8 mouse cellular contexts compared by ENCODE assay signal in the genomic region with DNA sequence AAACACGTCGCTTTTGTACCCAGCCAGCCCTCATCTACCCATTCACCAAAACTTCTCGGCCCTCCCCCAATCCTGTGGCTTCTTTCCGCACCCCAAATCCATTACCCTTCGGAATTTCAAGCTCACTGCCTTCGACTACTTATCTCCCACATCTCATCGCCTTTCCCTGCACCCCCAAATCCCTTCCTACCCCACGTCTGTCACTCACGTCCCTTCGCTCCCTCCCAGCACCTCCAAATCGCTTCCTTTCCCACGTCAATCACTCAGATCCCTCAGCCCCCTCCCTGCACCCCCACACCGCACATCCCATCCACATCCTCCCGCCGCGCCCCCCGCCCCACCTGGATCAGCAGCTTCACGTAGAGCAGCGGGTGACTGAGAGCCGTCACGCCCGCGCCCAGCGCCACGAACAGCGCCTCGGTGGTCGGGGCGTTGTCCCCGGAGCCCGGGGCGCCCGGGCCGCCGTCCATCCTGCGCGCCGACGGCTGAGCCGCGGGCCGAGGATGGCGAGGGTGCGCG. TPM values are rescaled to one million over a fixed set of nuclear protein-coding genes. Genes with fewer than 3 reads are reported as not detected.
DNase-seq lines count a peak whose midpoint lies in the region; ATAC-seq and TF ChIP-seq lines count a peak whose summit lies in the region.

No protein-coding gene starts in this region.

- peak; percentile 62 for DNase-seq in retina, postnatal 1 day
- DNase-seq in retina, embryonic 14.5 days (ENCODE audit: low spot score) = no peak
- DNase-seq in brain, embryonic 14.5 days (ENCODE audit: low read depth) = peak; percentile 71
- peak; percentile 46 for DNase-seq in limb, embryonic 11.5 days (ENCODE audit: low spot score)
- DNase-seq in midbrain, postnatal 0 days (ENCODE audit: low spot score) = no peak
- DNase-seq in frontal cortex, postnatal 36 days (ENCODE audit: low spot score in 2 of 2) = no peak
- DNase-seq in left cerebral cortex, adult 9 months (ENCODE audit: low spot score in 2 of 2) = no peak

- peak overlapping the region; percentile 96 for H3K27ac ChIP-seq in forebrain, embryonic 15.5 days (replicated peaks)
- H3K27ac ChIP-seq in limb, embryonic 11.5 days (replicated peaks; ENCODE audit: low read depth, low read length) = peak overlapping the region; percentile 82
- peak overlapping the region; percentile 91 for H3K27ac ChIP-seq in midbrain, postnatal 0 days (ENCODE audit: low read depth, low read length)

- TF ChIP-seq CTCF in brain, embryonic 14.5 days (IDR thresholded peaks at IDR 0.05; ENCODE audit: borderline replicate concordance, extremely low read depth, insufficient read depth, insufficient read length) = no peak
- TF ChIP-seq CTCF in midbrain, postnatal 0 days (IDR thresholded peaks at IDR 0.05) = no peak

- H3K9ac ChIP-seq in forebrain, embryonic 15.5 days (replicated peaks) = peak overlapping the region; percentile 98
- peak overlapping the region; percentile 74 for H3K9ac ChIP-seq in limb, embryonic 11.5 days (ENCODE audit: low read length)
- peak overlapping the region; percentile 94 for H3K9ac ChIP-seq in midbrain, postnatal 0 days (replicated peaks; ENCODE audit: low read length, poor library complexity, severe bottlenecking)

- ATAC-seq in forebrain, embryonic 15.5 days (replicated peaks) = peak; percentile 39
- ATAC-seq in limb, embryonic 11.5 days (ENCODE audit: insufficient number of reproducible peaks, low FRiP score, low TSS enrichment, low read depth) = peak; percentile 7; the same call in 1 of the 2 replicates
- ATAC-seq in midbrain, postnatal 0 days (ENCODE audit: low FRiP score) = peak; percentile 62

- H3K36me3 ChIP-seq in forebrain, embryonic 15.5 days = peaks cover 21% of the 10 kb centered on the region
- peaks cover 3% of the 10 kb centered on the region; the same call in 1 of the 2 replicates for H3K36me3 ChIP-seq in limb, embryonic 11.5 days (ENCODE audit: control insufficient read depth, insufficient read depth, low read length)
- peaks cover 5% of the 10 kb centered on the region; the same call in 1 of the 2 replicates for H3K36me3 ChIP-seq in midbrain, postnatal 0 days (ENCODE audit: insufficient read depth, low read length)

- no peaks in the 10 kb centered on the region for H3K9me3 ChIP-seq in forebrain, embryonic 15.5 days
- no peaks in the 10 kb centered on the region for H3K9me3 ChIP-seq in limb, embryonic 11.5 days (ENCODE audit: control insufficient read depth, low read length)
- H3K9me3 ChIP-seq in midbrain, postnatal 0 days (ENCODE audit: low read length) = no peaks in the 10 kb centered on the region

- no peaks in the 10 kb centered on the region for H3K27me3 ChIP-seq in forebrain, embryonic 15.5 days
- H3K27me3 ChIP-seq in limb, embryonic 11.5 days (ENCODE audit: control insufficient read depth, insufficient read depth, low read length) = no peaks in the 10 kb centered on the region
- H3K27me3 ChIP-seq in midbrain, postnatal 0 days (ENCODE audit: insufficient read depth, low read length) = no peaks in the 10 kb centered on the region

- H3K4me1 ChIP-seq in forebrain, embryonic 15.5 days = peaks cover 30% of the 10 kb centered on the region
- peaks cover 18% of the 10 kb centered on the region for H3K4me1 ChIP-seq in limb, embryonic 11.5 days (ENCODE audit: control insufficient read depth, insufficient read depth, low read length)
- peaks cover 9% of the 10 kb centered on the region for H3K4me1 ChIP-seq in midbrain, postnatal 0 days (ENCODE audit: insufficient read depth, low read length)

- H3K4me3 ChIP-seq in forebrain, embryonic 15.5 days = peak overlapping the region; percentile 97
- peak overlapping the region; percentile 61 for H3K4me3 ChIP-seq in limb, embryonic 11.5 days (ENCODE audit: low read depth, low read length)
- peak overlapping the region; percentile 85 for H3K4me3 ChIP-seq in midbrain, postnatal 0 days (ENCODE audit: low read depth, low read length)

- under 1% methylated on average over 39 of the region's 45 CpGs for WGBS in forebrain, embryonic 15.5 days
- under 1% methylated on average over 45 of the region's 45 CpGs for WGBS in limb, embryonic 11.5 days
- under 1% methylated on average over 45 of the region's 45 CpGs for WGBS in midbrain, postnatal 0 days

- no peak for TF ChIP-seq POLR2A in brain, embryonic 14.5 days (IDR thresholded peaks at IDR 0.05; ENCODE audit: borderline replicate concordance, extremely low read depth, insufficient read depth, insufficient read length, poor library complexity, severe bottlenecking)

- H3K4me2 ChIP-seq in forebrain, embryonic 15.5 days (replicated peaks) = peak overlapping the region; percentile 70
- peak overlapping the region; percentile 68 for H3K4me2 ChIP-seq in limb, embryonic 11.5 days (ENCODE audit: low read depth, severe bottlenecking)
- peak overlapping the region; percentile 61 for H3K4me2 ChIP-seq in midbrain, postnatal 0 days (ENCODE audit: low read depth, low read length, poor library complexity, severe bottlenecking)

RNA-seq across cellular contexts. Expression of gene Mtch1, which starts 0.5 kb away (rescaled TPM):
- 698 and 767 TPM in 2 replicates for polyA plus RNA-seq in brain, embryonic 14.5 days (2012; rRNA removed)
- polyA plus RNA-seq in forebrain, embryonic 15.5 days (2015; fragmentation: Nextera tagmentation; extraction: Ambion mirVana) = 432 and 464 TPM in 2 replicates
- 318 and 321 TPM in 2 replicates for polyA plus RNA-seq in limb, embryonic 11.5 days (2014; fragmentation: Nextera tagmentation; extraction: Ambion mirVana)
- total RNA-seq in midbrain, postnatal 0 days (2014; rRNA removed) = 605 and 625 TPM in 2 replicates
- polyA plus RNA-seq in midbrain, postnatal 0 days (2015; fragmentation: Nextera tagmentation; extraction: Ambion mirVana) = 510 and 517 TPM in 2 replicates

RNA-seq across cellular contexts. Expression of gene Fgd2, which starts 13.5 kb away (rescaled TPM):
- 6.1 and 6.4 TPM in 2 replicates for polyA plus RNA-seq in brain, embryonic 14.5 days (2012; rRNA removed)
- 5.5 and 6.0 TPM in 2 replicates for polyA plus RNA-seq in forebrain, embryonic 15.5 days (2015; fragmentation: Nextera tagmentation; extraction: Ambion mirVana)
- 3.2 and 4.2 TPM in 2 replicates for polyA plus RNA-seq in limb, embryonic 11.5 days (2014; fragmentation: Nextera tagmentation; extraction: Ambion mirVana)
- total RNA-seq in midbrain, postnatal 0 days (2014; rRNA removed) = 13.4 and 27.3 TPM in 2 replicates
- polyA plus RNA-seq in midbrain, postnatal 0 days (2015; fragmentation: Nextera tagmentation; extraction: Ambion mirVana) = 14.4 and 16.5 TPM in 2 replicates

RNA-seq across cellular contexts. Expression of gene Pi16, which starts 29.7 kb away (rescaled TPM):
- 2.9 and 3.6 TPM in 2 replicates for polyA plus RNA-seq in brain, embryonic 14.5 days (2012; rRNA removed)
- 1.4 and 1.8 TPM in 2 replicates for polyA plus RNA-seq in forebrain, embryonic 15.5 days (2015; fragmentation: Nextera tagmentation; extraction: Ambion mirVana)
- 0.19 and 0.21 TPM in 2 replicates for polyA plus RNA-seq in limb, embryonic 11.5 days (2014; fragmentation: Nextera tagmentation; extraction: Ambion mirVana)
- total RNA-seq in midbrain, postnatal 0 days (2014; rRNA removed) = 4.3 and 4.6 TPM in 2 replicates
- 3.3 and 4.0 TPM in 2 replicates for polyA plus RNA-seq in midbrain, postnatal 0 days (2015; fragmentation: Nextera tagmentation; extraction: Ambion mirVana)

Comparison
In these comparisons a context has a peak if more than half of its experiments do, and no peak if none do; other contexts are left out.
1. DNase-seq: peak in retina, postnatal 1 day (single experiment), brain, embryonic 14.5 days (single experiment) and limb, embryonic 11.5 days (single experiment); none in retina, embryonic 14.5 days (single experiment), midbrain, postnatal 0 days (single experiment), frontal cortex, postnatal 36 days (0 of 2) and left cerebral cortex, adult 9 months (0 of 2).
2. ATAC-seq: peak in every context shown above with its lines; median percentile 62 in midbrain, postnatal 0 days; 39 in forebrain, embryonic 15.5 days; 7 in limb, embryonic 11.5 days.
3. Peak in every context shown above with its lines, with median percentiles within 50 percentile points of each other: H3K27ac ChIP-seq, H3K4me2 ChIP-seq, H3K4me3 ChIP-seq and H3K9ac ChIP-seq.